Mouse (Mus musculus) myocyte (in vitro differentiated cells): ENCODE results near the gene Pitpna.
"Not testable (repeated sequence)": the region's sequence is repeated elsewhere in the genome, so short reads cannot be mapped to it uniquely, and the experiment has no call there.

ENCODE experiments used
- MAX ChIP-seq: IDR thresholded peaks from one replicate; pipeline ENCODE4 v1.6.1; 2011; ENCODE audit warnings: low read depth, mild to moderate bottlenecking, control low read depth
- POLR2A ChIP-seq: IDR thresholded peaks from one replicate; pipeline ENCODE4 v1.6.1; 2011; ENCODE audit warnings: low read depth, mild to moderate bottlenecking, control low read depth, moderate library complexity; ENCODE audit not compliant: insufficient read length
- TCF12 ChIP-seq: IDR thresholded peaks from one replicate; pipeline ENCODE4 v1.6.1; 2011; ENCODE audit warnings: mild to moderate bottlenecking, control low read depth; ENCODE audit not compliant: poor library complexity, insufficient read depth, severe bottlenecking

DNA sequence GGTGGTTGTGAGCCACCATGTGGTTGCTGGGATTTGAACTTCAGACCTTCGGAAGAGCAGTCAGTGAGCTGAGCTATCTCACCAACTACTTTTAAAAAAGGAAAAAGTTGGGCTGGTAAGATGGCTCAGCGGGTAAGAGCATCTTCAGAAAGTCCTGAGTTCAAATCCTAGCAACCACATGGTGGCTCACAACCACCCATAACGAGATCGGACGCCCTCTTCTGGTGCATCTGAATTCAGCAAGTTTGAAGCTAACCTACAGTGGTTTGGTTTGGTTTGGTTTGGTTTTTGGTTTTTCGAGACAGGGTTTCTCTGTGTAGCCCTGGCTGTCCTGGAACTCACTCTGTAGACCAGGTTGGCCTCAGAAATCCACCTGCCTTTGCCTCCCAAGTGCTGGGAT, 31.9 kb upstream of the Pitpna start:
- TF ChIP-seq POLR2A, TCF12, MAX: not testable (repeated sequence)
